Mouse (Mus musculus): ENCODE results near the gene Fcna.

- TF ChIP-seq CTCF (IDR thresholded peaks at IDR 0.05; ENCODE audit: low read depth) (no peak), EP300 (optimal IDR thresholded peaks at IDR 0.05) (no peak)
Measured at GRCm38 (mm10) chr2:25608671-25609070, 19.2 kb downstream of the Fcna start.
